In the genomic region with DNA sequence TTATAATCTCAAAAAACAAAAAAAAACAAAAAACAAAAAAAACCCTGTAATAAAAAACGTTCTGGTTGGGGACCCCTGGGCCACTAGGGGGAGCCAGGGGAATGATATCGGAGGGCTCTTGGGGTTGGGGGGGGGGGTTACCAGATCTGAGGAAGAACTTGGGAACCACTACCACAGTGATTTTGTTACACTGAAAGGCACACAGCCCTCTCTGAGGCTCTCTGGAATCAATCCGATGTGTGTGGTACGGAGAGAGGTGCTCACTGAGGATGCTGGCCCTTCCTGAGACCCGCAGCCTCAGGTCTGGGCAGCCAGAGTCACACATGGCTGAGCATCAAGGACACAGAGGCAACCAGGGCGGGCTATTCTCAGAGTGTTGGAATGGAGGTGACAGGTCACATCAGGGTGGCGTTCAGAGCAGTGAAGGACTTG, we compare ENCODE assay signal across 8 mouse cellular contexts.
DNase-seq lines count a peak whose midpoint lies in the region; ATAC-seq and TF ChIP-seq lines count a peak whose summit lies in the region.

No protein-coding gene starts in this region.

- H3K4me2 ChIP-seq in liver, embryonic 11.5 days, result no peak overlapping the region
- no peak overlapping the region for H3K4me2 ChIP-seq in myocyte (ENCODE audit: low read depth)

- no peaks in the 10 kb centered on the region for H3K36me3 ChIP-seq in liver, adult 2 months (ENCODE audit: control insufficient read depth, insufficient read depth, low read length)
- H3K36me3 ChIP-seq in liver, embryonic 11.5 days (ENCODE audit: control insufficient read depth, insufficient read depth, low read length), result no peaks in the 10 kb centered on the region
- no peaks in the 10 kb centered on the region for H3K36me3 ChIP-seq in myocyte (ENCODE audit: control insufficient read depth, insufficient read depth)

- 0 out of 2 replicates have a peak, but pooled peaks have one; percentile 25 for TF ChIP-seq CTCF in liver, adult 2 months (IDR thresholded peaks at IDR 0.05; ENCODE audit: low read depth, low read length)

- H3K9me3 ChIP-seq in liver, embryonic 11.5 days (ENCODE audit: control insufficient read depth, low read length), result no peaks in the 10 kb centered on the region

- no peak for DNase-seq in liver, adult 2 months (ENCODE audit: extremely low read depth, low read depth, low spot score)
- DNase-seq in liver, embryonic 11.5 days (ENCODE audit: low spot score), result no peak
- DNase-seq in heart, adult 8-10 months (ENCODE audit: low spot score), result peak; percentile 55
- peak; percentile 63 for DNase-seq in kidney, adult 9 months
- DNase-seq in thymus, postnatal 0 days (ENCODE audit: low spot score), result no peak
- no peak for DNase-seq in T-cell, adult 2 months (ENCODE audit: low spot score)

- H3K4me1 ChIP-seq in liver, adult 2 months (ENCODE audit: control insufficient read depth, insufficient read depth, low read length), result peaks cover 4% of the 10 kb centered on the region
- H3K4me1 ChIP-seq in liver, embryonic 11.5 days (replicated peaks; ENCODE audit: control insufficient read depth, insufficient read depth, low read length), result no peaks in the 10 kb centered on the region
- H3K4me1 ChIP-seq in brown adipose tissue, adult 24 weeks (ENCODE audit: control insufficient read depth, insufficient read depth, insufficient read length, low read length), result peaks cover 12% of the 10 kb centered on the region

- no peak overlapping the region for H3K9ac ChIP-seq in liver, adult 2 months (ENCODE audit: low read depth, low read length)
- no peak overlapping the region for H3K9ac ChIP-seq in liver, embryonic 11.5 days (ENCODE audit: low read depth, low read length)

- no peak overlapping the region for H3ac ChIP-seq in myocyte (ENCODE audit: control insufficient read depth, insufficient read length)

- no peak for TF ChIP-seq POLR2A in liver, adult 2 months (IDR thresholded peaks at IDR 0.05; ENCODE audit: extremely low read depth, insufficient read depth, low read length)
- no peak for TF ChIP-seq POLR2A in myocyte (IDR thresholded peaks at IDR 0.05; ENCODE audit: insufficient read length, low read depth)

- H3K27ac ChIP-seq in liver, adult 2 months (replicated peaks; ENCODE audit: insufficient read depth, low read depth, low read length), result no peak overlapping the region
- H3K27ac ChIP-seq in liver, embryonic 11.5 days (ENCODE audit: low read depth, low read length), result no peak overlapping the region
- H3K27ac ChIP-seq in brown adipose tissue, adult 24 weeks (replicated peaks; ENCODE audit: low read depth, low read length), result peak overlapping the region; percentile 82

- WGBS in liver, adult 2 months, result 33% methylated on average over 7 of the region's 7 CpGs
- 42% methylated on average over 7 of the region's 7 CpGs for WGBS in liver, embryonic 11.5 days

- no peaks in the 10 kb centered on the region for H3K79me2 ChIP-seq in liver, adult 2 months (ENCODE audit: control insufficient read depth, insufficient read depth, low read length)
- no peaks in the 10 kb centered on the region for H3K79me2 ChIP-seq in myocyte (ENCODE audit: control insufficient read depth, insufficient read depth)

- H3K4me3 ChIP-seq in liver, adult 2 months (ENCODE audit: insufficient read depth, low read depth, low read length), result no peak overlapping the region
- H3K4me3 ChIP-seq in liver, embryonic 11.5 days (ENCODE audit: low read depth, low read length), result no peak overlapping the region
- H3K4me3 ChIP-seq in brown adipose tissue, adult 24 weeks (ENCODE audit: insufficient read depth, low read depth, low read length), result no peak overlapping the region
- no peak overlapping the region for H3K4me3 ChIP-seq in myocyte

- ATAC-seq in liver, embryonic 11.5 days (replicated peaks; ENCODE audit: low FRiP score), result no peak

- no peaks in the 10 kb centered on the region for H3K27me3 ChIP-seq in liver, adult 2 months (ENCODE audit: control insufficient read depth, insufficient read depth, low read length)
- no peaks in the 10 kb centered on the region; the same call in 1 of the 2 replicates for H3K27me3 ChIP-seq in liver, embryonic 11.5 days (replicated peaks; ENCODE audit: control insufficient read depth, insufficient read depth, low read length)
- no peaks in the 10 kb centered on the region for H3K27me3 ChIP-seq in myocyte (ENCODE audit: control insufficient read depth, insufficient read depth, insufficient read length)

TF ChIP-seq in myocyte, 11 proteins besides CTCF, POLR2A, EP300 and RAD21:
- TF ChIP-seq CEBPB (IDR thresholded peaks at IDR 0.05; ENCODE audit: insufficient read depth, poor library complexity, severe bottlenecking) (peak; percentile 13; the same call in 1 of the 2 replicates), MYOD1 (IDR thresholded peaks at IDR 0.05; ENCODE audit: control insufficient read depth in 1 of 3, insufficient read length in 2 of 3, low read depth in 2 of 3) (no peak), MYOG (IDR thresholded peaks at IDR 0.05; ENCODE audit: control insufficient read depth in 1 of 3, insufficient read depth in 1 of 3, insufficient read length in 2 of 3, low read depth in 2 of 3) (no peak)

Comparison
In these comparisons a context has a peak if more than half of its experiments do, and no peak if none do; other contexts are left out.
1. DNase-seq: peak in heart, adult 8-10 months (single experiment) and kidney, adult 9 months (single experiment); none in liver, adult 2 months (single experiment), liver, embryonic 11.5 days (single experiment), thymus, postnatal 0 days (single experiment) and T-cell, adult 2 months (single experiment).